Mouse (Mus musculus) liver, embryonic 14.5 days (tissue): ENCODE data around the gene B9d1. TPM values are rescaled to one million over a fixed set of nuclear protein-coding genes. Genes with fewer than 3 reads are reported as not detected.
A peak's percentile ranks its signal among the peaks of the same experiment; 100 is the strongest.

Experiments
- ATAC-seq: fragments of 200-750 bp; cut with Nextera tagmentation; 2 replicates; pipeline ENCODE4 v1.8.0; 2017; ENCODE audit warnings: moderate number of reproducible peaks, mild to moderate bottlenecking, moderate library complexity; ENCODE audit not compliant: insufficient read depth
- DNase-seq, 3 experiments: peaks; one replicate each; pipeline ENCODE4 v3.0.0-alpha.2; 2012 to 2013; ENCODE audit warnings: low read depth in 3 of 3, low spot score in 3 of 3
- H3K27ac ChIP-seq: fragments of 300-500 bp; sonication (generic); 2 replicates; pipeline ENCODE4 v1.5.1; 2014; ENCODE audit warnings: moderate library complexity, mild to moderate bottlenecking, control low read depth, inconsistent platforms
- H3K27me3 ChIP-seq: fragments of 300-500 bp; sonication (generic); 2 replicates; pipeline ENCODE4 v1.6.1; 2014; ENCODE audit warnings: mild to moderate bottlenecking, low read length, moderate library complexity; ENCODE audit not compliant: control insufficient read depth, insufficient read depth
- H3K36me3 ChIP-seq: fragments of 300-500 bp; sonication (generic); replicated peaks from 2 replicates; pipeline ENCODE4 v1.6.1; 2014; ENCODE audit warnings: low read depth; ENCODE audit not compliant: control insufficient read depth, insufficient read depth
- H3K4me1 ChIP-seq, 2 experiments: fragments of 200-500 bp in 1 of 2; fragments of 300-500 bp in 1 of 2; sonication (generic) in 1 of 2; replicated peaks; 2 replicates each; pipeline ENCODE4 v1.6.1; 2012 to 2014; ENCODE audit warnings: antibody characterized with exemption in 1 of 2, inconsistent platforms in 1 of 2, low read length in 1 of 2; ENCODE audit not compliant: control insufficient read depth in 2 of 2, insufficient read depth in 2 of 2
- H3K4me2 ChIP-seq: fragments of 300-500 bp; sonication (generic); 2 replicates; pipeline ENCODE4 v1.6.1; 2014; ENCODE audit warnings: low read depth, mild to moderate bottlenecking, control low read depth, moderate library complexity
- H3K4me3 ChIP-seq, 2 experiments: fragments of 200-500 bp in 1 of 2; fragments of 300-500 bp in 1 of 2; sonication (generic) in 1 of 2; 2 replicates each; pipeline ENCODE4 v1.5.1; 2012 to 2014; ENCODE audit warnings: low read depth in 2 of 2, low read length in 2 of 2, mild to moderate bottlenecking in 2 of 2, control low read depth in 1 of 2, inconsistent platforms in 1 of 2, moderate library complexity in 1 of 2; ENCODE audit not compliant: insufficient read depth in 1 of 2
- H3K9ac ChIP-seq: fragments of 300-500 bp; sonication (generic); replicated peaks from 2 replicates; pipeline ENCODE4 v1.6.1; 2014; ENCODE audit warnings: mild to moderate bottlenecking, control low read depth, moderate library complexity
- H3K9me3 ChIP-seq: fragments of 300-500 bp; sonication (generic); 2 replicates; pipeline ENCODE4 v1.6.1; 2016; ENCODE audit warnings: low read length, mixed read lengths; ENCODE audit not compliant: control insufficient read depth
- CTCF ChIP-seq: IDR thresholded peaks from 2 replicates; pipeline ENCODE4 v1.5.1; 2016; ENCODE audit warnings: antibody characterized with exemption, low read depth, control low read depth
- EP300 ChIP-seq: IDR thresholded peaks from 2 replicates; pipeline ENCODE4 v1.6.1; 2016; ENCODE audit warnings: antibody characterized with exemption, low read depth
- WGBS: fragments of 180-500 bp; shearing (Covaris S2); extraction: QIAGEN DNeasy Blood & Tissue Kit; methylation state at CpG from one replicate; pipeline ENCODE4 v1.1.7; 2014; ENCODE audit not compliant: insufficient replicate concordance; 5-methylcytosine and 5-hydroxymethylcytosine counted together
- polyA plus RNA-seq, 2 experiments: library from polyadenylated mRNA; depleted of rRNA in 1 of 2; stranded (reverse) in 1 of 2; unstranded in 1 of 2; fragments of >200 nt; fragmentation: Nextera tagmentation in 1 of 2; extraction: Ambion mirVana in 1 of 2; gene quantifications; 2 replicates each; pipeline versions ENCODE4 v1.2.1 to v1.2.3; 2012 to 2014

Gene B9d1
- polyA plus RNA-seq, 2 experiments = 1.8 to 2.2 TPM

GRCm38 (mm10) chr11:61489874-61490273, 15.1 kb upstream of the B9d1 start:
- TF ChIP-seq EP300 (no peak), CTCF (no peak)
- 81% methylated on average over 8 of the region's 8 CpGs for WGBS
- no peak overlapping the region for H3K27ac ChIP-seq
- no peak overlapping the region for H3K4me2 ChIP-seq
- H3K4me3 ChIP-seq = no peak overlapping the region
- no peak for DNase-seq
- no peaks in the 10 kb centered on the region for H3K27me3 ChIP-seq
- peaks cover 0 to 8% of the 10 kb centered on the region in 2 experiments; a peak in 3 of 4 replicates for H3K4me1 ChIP-seq
- H3K9ac ChIP-seq = no peak overlapping the region
- no peak for ATAC-seq
- H3K9me3 ChIP-seq = no peaks in the 10 kb centered on the region
- H3K36me3 ChIP-seq = no peaks in the 10 kb centered on the region

- Histone ChIP-seq H3K36me3 (no peaks in the 10 kb centered on the region), H3K4me2 (no peak overlapping the region), H3K27me3 (no peaks in the 10 kb centered on the region), H3K4me1 (peaks cover 0 to 12% of the 10 kb centered on the region in 2 experiments; a peak in 3 of 4 replicates), H3K4me3 (no peak overlapping the region), H3K9ac (no peak overlapping the region), H3K27ac (no peak overlapping the region), H3K9me3 (no peaks in the 10 kb centered on the region)
- TF ChIP-seq CTCF (no peak), EP300 (no peak)
- ATAC-seq = no peak
- no peak for DNase-seq
- 83% methylated on average over 22 of the region's 22 CpGs for WGBS
Measured at GRCm38 (mm10) chr11:61490944-61491520, 13.9 kb upstream of the B9d1 start.

GRCm38 (mm10) chr11:61492749-61493401, 12.1 kb upstream of the B9d1 start:
- no peaks in the 10 kb centered on the region for H3K36me3 ChIP-seq
- TF ChIP-seq CTCF (no peak), EP300 (no peak)
- peak overlapping the region; percentile 74 to 84 for H3K4me3 ChIP-seq
- ATAC-seq (no peak), DNase-seq (no peak)
- H3K27me3 ChIP-seq = no peaks in the 10 kb centered on the region
- H3K4me1 ChIP-seq = peaks cover 0 to 12% of the 10 kb centered on the region in 2 experiments; a peak in 3 of 4 replicates
- no peaks in the 10 kb centered on the region for H3K9me3 ChIP-seq
- no peak overlapping the region for H3K27ac ChIP-seq
- peak overlapping the region; percentile 75 for H3K9ac ChIP-seq
- H3K4me2 ChIP-seq = peak overlapping the region; percentile 94
- WGBS = 65% methylated on average over 12 of the region's 12 CpGs

GRCm38 (mm10) chr11:61493525-61494128, 11.3 kb upstream of the B9d1 start:
- Histone ChIP-seq H3K27me3 (no peaks in the 10 kb centered on the region), H3K9ac (peak overlapping the region; percentile 75), H3K4me3 (peak overlapping the region; percentile 74 to 84), H3K4me2 (peak overlapping the region; percentile 94), H3K36me3 (no peaks in the 10 kb centered on the region), H3K9me3 (no peaks in the 10 kb centered on the region), H3K27ac (no peak overlapping the region), H3K4me1 (peaks cover 0 to 12% of the 10 kb centered on the region in 2 experiments; a peak in 3 of 4 replicates)
- DNase-seq (no peak), ATAC-seq (peak; percentile 69)
- 2% methylated on average over 48 of the region's 50 CpGs for WGBS
- no peak for TF ChIP-seq EP300
- no peak for TF ChIP-seq CTCF
